Mouse (Mus musculus) liver, embryonic 14 days (tissue): ENCODE results near the gene Atp5e. TPM values are rescaled to one million over a fixed set of nuclear protein-coding genes. Genes with fewer than 3 reads are reported as not detected.

ENCODE experiments used
- polyA plus RNA-seq: library from polyadenylated mRNA; depleted of rRNA; stranded (reverse); fragments of >200 nt; gene quantifications from 2 replicates; pipeline ENCODE4 v1.2.3, GENCODE M21; 2012; rRNA removed

Atp5e gene
- 223 and 249 TPM in 2 replicates for polyA plus RNA-seq

GRCm38 (mm10) chr2:174463789-174464523 lies at the start of gene Atp5e:
Atp5e (minus strand) TSS chr2:174464105.

GRCm38 (mm10) chr2:174472818-174473549 lies 9.1 kb upstream of the Atp5e start, which contains the start of gene Prelid3b:
Prelid3b (minus strand) TSS chr2:174473081.

GRCm38 (mm10) chr2:174450353-174450752 lies 13.6 kb downstream of the Atp5e start, which contains the start of gene Tubb1:
Tubb1 (plus strand) TSS chr2:174450695.

GRCm38 (mm10) chr2:174438737-174439449 lies 25.0 kb downstream of the Atp5e start, which contains the start of gene Ctsz:
Ctsz (minus strand) TSS chr2:174439039.

GRCm38 (mm10) chr2:174415731-174416310 lies 48.1 kb downstream of the Atp5e start, which contains the start of gene Nelfcd:
Nelfcd (plus strand) TSS chr2:174415804.

Other genes with a start within 250 kb of the Atp5e start
- 283 and 312 TPM in 2 replicates for gene Gnas, start 179.8 kb downstream of the Atp5e start, polyA plus RNA-seq
- gene Gm20721, start 117.4 kb downstream of the Atp5e start, polyA plus RNA-seq: 0.60 and 1.0 TPM in 2 replicates
- gene Nelfcd, start 48.3 kb downstream of the Atp5e start, polyA plus RNA-seq: 51.8 and 57.6 TPM in 2 replicates
- gene Ctsz, start 25.1 kb downstream of the Atp5e start, polyA plus RNA-seq: 65.9 and 73.7 TPM in 2 replicates
- 24.7 and 26.0 TPM in 2 replicates for gene Tubb1, start 13.4 kb downstream of the Atp5e start, polyA plus RNA-seq
- 58.4 and 65.2 TPM in 2 replicates for gene Prelid3b, start 9.0 kb upstream of the Atp5e start, polyA plus RNA-seq
- 0.02 and 0.05 TPM in 2 replicates for gene Zfp831, start 179.4 kb upstream of the Atp5e start, polyA plus RNA-seq